Mouse (Mus musculus): ENCODE measurements around the gene Olfr1161. TPM values are rescaled to one million over a fixed set of nuclear protein-coding genes. Genes with fewer than 3 reads are reported as not detected.

Gene Olfr1161
- polyA plus RNA-seq, 1 experiment = not detected

DNA sequence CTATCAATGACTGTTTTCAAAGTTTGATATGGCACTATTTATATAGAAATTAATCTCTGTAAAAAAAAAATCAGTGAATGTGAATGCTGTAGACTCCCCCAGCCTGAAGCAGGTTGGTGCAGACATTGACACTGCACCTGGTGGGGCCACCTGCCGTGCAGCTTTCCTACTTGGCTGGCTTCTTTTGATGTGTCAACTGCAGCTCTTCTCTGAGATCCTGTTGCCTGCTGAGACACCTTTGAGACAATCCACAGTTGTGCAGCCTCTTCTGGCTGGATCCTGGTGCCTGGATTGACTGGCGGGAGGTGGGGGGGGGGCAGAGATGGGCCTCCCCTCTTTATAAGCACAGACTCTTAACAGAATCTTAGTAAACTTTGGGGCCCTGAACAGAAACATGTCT, 41.0 kb downstream of the Olfr1161 start:
- no peak for DNase-seq
- TF ChIP-seq POLR2A (IDR thresholded peaks at IDR 0.05; ENCODE audit: control insufficient read depth, extremely low read depth, insufficient read depth, low read length, poor library complexity) (no peak), CTCF (IDR thresholded peaks at IDR 0.05; ENCODE audit: borderline replicate concordance, control insufficient read depth, extremely low read depth, insufficient read depth, low read length, poor library complexity) (no peak)
- Histone ChIP-seq H3K4me3 (ENCODE audit: control insufficient read depth, insufficient read depth, low read length) (no peak overlapping the region), H3K27ac (ENCODE audit: control insufficient read depth, insufficient read depth, low read length) (no peak overlapping the region), H3K4me1 (replicated peaks; ENCODE audit: control insufficient read depth, insufficient read depth, low read length) (no peaks in the 10 kb centered on the region), H3K27me3 (ENCODE audit: control insufficient read depth, insufficient read depth, low read length) (no peaks in the 10 kb centered on the region), H3K36me3 (ENCODE audit: control insufficient read depth, insufficient read depth, low read length) (no peaks in the 10 kb centered on the region)
- 87% methylated on average over 2 of the region's 2 CpGs for WGBS

DNA sequence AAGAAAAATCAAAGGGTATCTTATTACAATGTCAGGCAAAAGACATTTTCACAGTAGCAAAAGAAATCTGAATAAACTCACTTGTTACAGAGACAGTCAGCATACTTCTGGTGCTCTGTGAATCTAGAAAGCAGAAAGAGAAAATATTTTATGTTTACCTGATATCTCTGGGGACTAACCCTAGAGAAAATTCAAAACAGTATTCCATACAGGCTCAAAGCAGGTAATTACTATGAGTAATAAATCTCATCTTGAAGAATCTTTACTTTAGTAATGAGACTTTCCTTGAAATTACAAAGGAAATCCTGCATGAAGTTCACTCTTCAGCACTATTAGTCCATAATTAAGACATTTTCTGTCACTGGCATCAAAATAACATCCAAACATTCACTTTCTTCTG, 49.2 kb downstream of the Olfr1161 start, which contains the start of gene Olfr1163:
Gene Olfr1163 (minus strand): TSS at position 101 of the 400 bp plus-strand sequence.
- no peaks in the 10 kb centered on the region for H3K27me3 ChIP-seq (ENCODE audit: control insufficient read depth, insufficient read depth, low read length)
- H3K4me3 ChIP-seq (ENCODE audit: control insufficient read depth, insufficient read depth, low read length) = no peak within 1 kb of the TSS
- TF ChIP-seq CTCF (IDR thresholded peaks at IDR 0.05; ENCODE audit: borderline replicate concordance, control insufficient read depth, extremely low read depth, insufficient read depth, low read length, poor library complexity) = no peak
- TF ChIP-seq POLR2A (IDR thresholded peaks at IDR 0.05; ENCODE audit: control insufficient read depth, extremely low read depth, insufficient read depth, low read length, poor library complexity) = no peak
- H3K36me3 ChIP-seq (ENCODE audit: control insufficient read depth, insufficient read depth, low read length) = no peaks in the 10 kb centered on the region
- DNase-seq = no peak
- H3K27ac ChIP-seq (ENCODE audit: control insufficient read depth, insufficient read depth, low read length) = no peak within 1 kb of the TSS
- no peaks in the 10 kb centered on the region for H3K4me1 ChIP-seq (replicated peaks; ENCODE audit: control insufficient read depth, insufficient read depth, low read length)

Other genes starting within 250 kb of the Olfr1161 start
- gene Olfr152, start 243.3 kb upstream of the Olfr1161 start, polyA plus RNA-seq (2012; rRNA removed) = not detected in 2 replicates
- not detected in 2 replicates for gene Olfr1143, start 222.2 kb upstream of the Olfr1161 start, polyA plus RNA-seq (2012; rRNA removed)
- not detected in 2 replicates for gene Olfr1145, start 213.0 kb upstream of the Olfr1161 start, polyA plus RNA-seq (2012; rRNA removed)
- not detected in 2 replicates for gene Olfr1148, start 192.2 kb upstream of the Olfr1161 start, polyA plus RNA-seq (2012; rRNA removed)
- gene Olfr1150-ps1, start 178.8 kb upstream of the Olfr1161 start, polyA plus RNA-seq (2012; rRNA removed) = not detected in 2 replicates
- not detected in 2 replicates for gene Olfr1151, start 166.9 kb upstream of the Olfr1161 start, polyA plus RNA-seq (2012; rRNA removed)
- gene Olfr1152, start 156.3 kb upstream of the Olfr1161 start, polyA plus RNA-seq (2012; rRNA removed) = not detected in 2 replicates
- gene Olfr1153, start 127.8 kb upstream of the Olfr1161 start, polyA plus RNA-seq (2012; rRNA removed) = not detected in 2 replicates
- not detected in 2 replicates for gene Olfr1154, start 117.6 kb upstream of the Olfr1161 start, polyA plus RNA-seq (2012; rRNA removed)
- not detected in 2 replicates for gene Olfr1155, start 77.6 kb upstream of the Olfr1161 start, polyA plus RNA-seq (2012; rRNA removed)
- gene Olfr1156, start 69.7 kb upstream of the Olfr1161 start, polyA plus RNA-seq (2012; rRNA removed) = not detected in 2 replicates
- not detected in 2 replicates for gene Olfr1157, start 54.5 kb upstream of the Olfr1161 start, polyA plus RNA-seq (2012; rRNA removed)
- not detected in 2 replicates for gene Olfr74, start 48.1 kb upstream of the Olfr1161 start, polyA plus RNA-seq (2012; rRNA removed)
- not detected in 2 replicates for gene Olfr1158, start 32.7 kb upstream of the Olfr1161 start, polyA plus RNA-seq (2012; rRNA removed)
- not detected in 2 replicates for gene Olfr1160, start 14.5 kb upstream of the Olfr1161 start, polyA plus RNA-seq (2012; rRNA removed)
- gene Olfr73, start 14.9 kb downstream of the Olfr1161 start, polyA plus RNA-seq (2012; rRNA removed) = not detected in 2 replicates
- gene Olfr1162, start 28.4 kb downstream of the Olfr1161 start, polyA plus RNA-seq (2012; rRNA removed) = not detected in 2 replicates
- gene Olfr1163, start 49.1 kb downstream of the Olfr1161 start, polyA plus RNA-seq (2012; rRNA removed) = not detected in 2 replicates
- gene Olfr1164, start 71.2 kb downstream of the Olfr1161 start, polyA plus RNA-seq (2012; rRNA removed) = not detected in 2 replicates
- not detected in 2 replicates for gene Olfr1166, start 105.5 kb downstream of the Olfr1161 start, polyA plus RNA-seq (2012; rRNA removed)
- gene Olfr1167, start 132.4 kb downstream of the Olfr1161 start, polyA plus RNA-seq (2012; rRNA removed) = not detected in 2 replicates
- gene Olfr1168, start 159.1 kb downstream of the Olfr1161 start, polyA plus RNA-seq (2012; rRNA removed) = not detected in 2 replicates
- gene Olfr1170, start 205.6 kb downstream of the Olfr1161 start, polyA plus RNA-seq (2012; rRNA removed) = not detected in 2 replicates

Data from thymus, adult 2 months (tissue).